Mouse (Mus musculus) CH12.LX (cell line): ENCODE data around the gene Sptbn1.

Experiments used
- CTCF ChIP-seq, 2 experiments: IDR thresholded peaks in 1 of 2; conservative IDR thresholded peaks in 1 of 2; 2 replicates each; pipeline ENCODE4 v1.5.1; 2011 to 2012; ENCODE audit warnings: low read depth in 2 of 2, low read length in 2 of 2, improper control_type of control experiment in 1 of 2, inconsistent platforms in 1 of 2, mild to moderate bottlenecking in 1 of 2, moderate library complexity in 1 of 2
- JUND ChIP-seq: conservative IDR thresholded peaks from 2 replicates; pipeline ENCODE4 v1.6.1; 2011; ENCODE audit warnings: low read depth, low read length, improper control_type of control experiment
- MAFK ChIP-seq: IDR thresholded peaks from 2 replicates; pipeline ENCODE4 v1.6.1; 2011; ENCODE audit warnings: low read length, improper control_type of control experiment; ENCODE audit not compliant: insufficient replicate concordance
- MAX ChIP-seq: IDR thresholded peaks from 2 replicates; pipeline ENCODE4 v1.6.1; 2011; ENCODE audit warnings: low read length, improper control_type of control experiment
- MYC ChIP-seq: IDR thresholded peaks from 2 replicates; pipeline ENCODE4 v1.6.1; 2011; ENCODE audit warnings: low read depth, mild to moderate bottlenecking, improper control_type of control experiment, low read length
- PAX5 ChIP-seq: IDR thresholded peaks from 2 replicates; pipeline ENCODE4 v1.6.1; 2012; ENCODE audit warnings: low read length, inconsistent platforms, mixed read lengths
- POLR2A ChIP-seq: IDR thresholded peaks from 2 replicates; pipeline ENCODE4 v1.6.1; 2011; ENCODE audit warnings: low read depth, mild to moderate bottlenecking, improper control_type of control experiment, low read length
- SIN3A ChIP-seq: IDR thresholded peaks from 2 replicates; pipeline ENCODE4 v1.6.1; 2012; ENCODE audit warnings: low read length, improper control_type of control experiment, inconsistent platforms
- TBP ChIP-seq: conservative IDR thresholded peaks from 2 replicates; pipeline ENCODE4 v1.6.1; 2011; ENCODE audit warnings: low read depth, low read length, improper control_type of control experiment
- USF1 ChIP-seq: IDR thresholded peaks from 2 replicates; pipeline ENCODE4 v1.6.1; 2014; ENCODE audit warnings: low read depth, mild to moderate bottlenecking, inconsistent platforms, low read length, improper control_type of control experiment

- peak in 1 of 2 experiments; percentile 60; a peak in 2 of 4 replicates for TF ChIP-seq CTCF (conservative IDR thresholded peaks at IDR 0.05 in 1 of 2, IDR thresholded peaks at IDR 0.05 in 1 of 2; ENCODE audit: low read depth in 2 of 2, low read length in 2 of 2)
- no peak for TF ChIP-seq PAX5
- no peak for TF ChIP-seq USF1
- TF ChIP-seq POLR2A: no peak
- TF ChIP-seq MYC: no peak
- TF ChIP-seq MAFK: no peak
- TF ChIP-seq SIN3A: no peak
- no peak for TF ChIP-seq MAX
- TF ChIP-seq JUND: no peak
- no peak for TF ChIP-seq TBP
These were observed 120.1 kb downstream of the Sptbn1 start for GRCm38 (mm10) chr11:30147882-30148281.
